Mouse (Mus musculus): ENCODE data around the gene Lgals9. TPM values are rescaled to one million over a fixed set of nuclear protein-coding genes. Genes with fewer than 3 reads are reported as not detected.
A peak's percentile ranks its signal among the peaks of the same experiment; 100 is the strongest.

Gene Lgals9
- total RNA-seq, 2 experiments from 2014 or later, result 3.7 to 3.9 TPM

- peak in 1 of 2 experiments; percentile 23 for DNase-seq (ENCODE audit: low spot score in 2 of 2)
Observed at GRCm38 (mm10) chr11:78978176-78979019, 6.3 kb downstream of the Lgals9 start.

- no peak for DNase-seq (ENCODE audit: low spot score in 2 of 2)
Observed at GRCm38 (mm10) chr11:78976731-78977510, 7.8 kb downstream of the Lgals9 start.

GRCm38 (mm10) chr11:78973381-78974150, 11.2 kb downstream of the Lgals9 start:
- peak; percentile 41 to 71 for DNase-seq (ENCODE audit: low spot score in 2 of 2)

GRCm38 (mm10) chr11:78972811-78973351, 11.9 kb downstream of the Lgals9 start:
- no peak for DNase-seq (ENCODE audit: low spot score in 2 of 2)

- no peak for DNase-seq (ENCODE audit: low spot score in 2 of 2)
Observed at GRCm38 (mm10) chr11:78972328-78972727, 12.4 kb downstream of the Lgals9 start.

- DNase-seq (ENCODE audit: low spot score in 2 of 2), result no peak
Observed at GRCm38 (mm10) chr11:78971746-78972145, 13.0 kb downstream of the Lgals9 start.

- no peak for DNase-seq (ENCODE audit: low spot score in 2 of 2)
Observed at GRCm38 (mm10) chr11:78971096-78971495, 13.7 kb downstream of the Lgals9 start.

- DNase-seq (ENCODE audit: low spot score in 2 of 2), result no peak
Observed at GRCm38 (mm10) chr11:78968121-78968520, 16.6 kb downstream of the Lgals9 start.

- DNase-seq (ENCODE audit: low spot score in 2 of 2), result peak; percentile 17 to 71
Observed at GRCm38 (mm10) chr11:78967371-78967770, 17.4 kb downstream of the Lgals9 start.

GRCm38 (mm10) chr11:78961221-78961620, 23.5 kb downstream of the Lgals9 start:
- no peak for DNase-seq (ENCODE audit: low spot score in 2 of 2)

- peak in 1 of 2 experiments; percentile 39 for DNase-seq (ENCODE audit: low spot score in 2 of 2)
Observed at GRCm38 (mm10) chr11:78959841-78960520, 24.8 kb downstream of the Lgals9 start.

GRCm38 (mm10) chr11:78959367-78959766, 25.4 kb downstream of the Lgals9 start:
- DNase-seq (ENCODE audit: low spot score in 2 of 2), result no peak

- DNase-seq (ENCODE audit: low spot score in 2 of 2), result peak; percentile 62 to 94
Observed at GRCm38 (mm10) chr11:78956260-78956659, 28.5 kb downstream of the Lgals9 start.

GRCm38 (mm10) chr11:78952467-78952866, 32.3 kb downstream of the Lgals9 start:
- DNase-seq (ENCODE audit: low spot score in 2 of 2), result no peak

GRCm38 (mm10) chr11:78950365-78950764, 34.4 kb downstream of the Lgals9 start:
- DNase-seq (ENCODE audit: low spot score in 2 of 2), result no peak

- no peak for DNase-seq (ENCODE audit: low spot score in 2 of 2)
Observed at GRCm38 (mm10) chr11:78943083-78943482, 41.7 kb downstream of the Lgals9 start.

- DNase-seq (ENCODE audit: low spot score in 2 of 2), result no peak
Observed at GRCm38 (mm10) chr11:78935178-78935577, 49.6 kb downstream of the Lgals9 start.

GRCm38 (mm10) chr11:78934727-78935126, 50.0 kb downstream of the Lgals9 start:
- DNase-seq (ENCODE audit: low spot score in 2 of 2), result no peak

GRCm38 (mm10) chr11:78934307-78934706, 50.4 kb downstream of the Lgals9 start:
- no peak for DNase-seq (ENCODE audit: low spot score in 2 of 2)

- DNase-seq (ENCODE audit: low spot score in 2 of 2), result peak in 1 of 2 experiments; percentile 16
Observed at GRCm38 (mm10) chr11:78929345-78929744, 55.4 kb downstream of the Lgals9 start.

Data from layer of hippocampus, adult 18-20 months (tissue).